Mouse (Mus musculus) cerebellum, postnatal 36 days (tissue): ENCODE data around the gene Baiap3.

Experiments used
- DNase-seq, 2 experiments: peaks; one replicate each; pipeline ENCODE4 v3.0.0; 2021 to 2022; ENCODE audit warnings: mixed read lengths in 2 of 2

The Baiap3 gene

GRCm38 (mm10) chr17:25256140-25256754 lies at the start of gene Baiap3:
TSS of gene Baiap3 (minus strand) at chr17:25256364.
- DNase-seq, result no peak

- no peak for DNase-seq
These were observed 41.9 kb upstream of the Baiap3 start, which contains the start of gene Prss34 for GRCm38 (mm10) chr17:25298094-25298493. TSS of gene Prss34 (plus strand) at chr17:25298394.

DNA sequence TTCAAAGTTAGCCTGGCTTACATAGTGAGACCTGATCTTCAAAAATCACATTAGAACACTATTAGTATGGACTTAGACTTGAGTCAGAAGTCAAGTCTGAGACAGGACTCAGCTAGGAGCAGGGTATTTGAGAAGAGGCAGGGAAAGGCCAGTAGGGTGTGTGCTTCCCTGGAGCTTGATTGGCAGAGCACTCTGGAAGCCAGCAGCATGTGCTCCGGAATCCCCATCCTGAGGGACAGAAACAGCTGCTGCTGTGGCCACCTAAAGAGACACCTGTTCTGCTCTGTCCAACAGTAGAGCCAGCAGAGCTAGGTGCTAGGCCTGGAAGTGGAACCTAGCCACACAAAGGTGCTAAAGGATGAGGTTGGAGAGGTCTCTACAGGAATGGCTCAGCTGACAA lies 37.9 kb upstream of the Baiap3 start:
- DNase-seq, result no peak

DNA sequence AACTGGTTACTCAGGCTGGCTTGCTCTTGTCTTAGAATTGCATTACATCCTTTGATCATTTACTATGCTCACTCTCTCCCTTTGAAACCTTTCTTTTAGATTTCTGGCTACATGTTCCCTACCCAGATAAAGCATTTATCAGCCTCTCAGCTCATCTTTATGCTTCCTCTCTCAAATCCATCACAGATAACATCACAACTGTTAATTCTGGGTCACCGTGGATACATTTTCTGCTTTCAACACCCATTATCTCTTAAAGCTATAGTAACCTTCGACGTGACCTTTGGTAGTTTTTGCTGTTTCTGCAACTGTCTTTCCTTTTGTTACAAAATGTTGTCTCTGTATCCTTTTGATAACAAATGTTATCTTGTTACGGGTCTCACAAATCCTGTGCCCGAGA lies 37.3 kb upstream of the Baiap3 start:
- DNase-seq, result no peak

GRCm38 (mm10) chr17:25290411-25290810 lies 34.2 kb upstream of the Baiap3 start:
- no peak for DNase-seq

- peak; percentile 33 to 35 for DNase-seq
These were observed 32.7 kb upstream of the Baiap3 start for GRCm38 (mm10) chr17:25288842-25289241.

GRCm38 (mm10) chr17:25285033-25285432 lies 28.9 kb upstream of the Baiap3 start:
- peak; percentile 77 to 84 for DNase-seq

DNA sequence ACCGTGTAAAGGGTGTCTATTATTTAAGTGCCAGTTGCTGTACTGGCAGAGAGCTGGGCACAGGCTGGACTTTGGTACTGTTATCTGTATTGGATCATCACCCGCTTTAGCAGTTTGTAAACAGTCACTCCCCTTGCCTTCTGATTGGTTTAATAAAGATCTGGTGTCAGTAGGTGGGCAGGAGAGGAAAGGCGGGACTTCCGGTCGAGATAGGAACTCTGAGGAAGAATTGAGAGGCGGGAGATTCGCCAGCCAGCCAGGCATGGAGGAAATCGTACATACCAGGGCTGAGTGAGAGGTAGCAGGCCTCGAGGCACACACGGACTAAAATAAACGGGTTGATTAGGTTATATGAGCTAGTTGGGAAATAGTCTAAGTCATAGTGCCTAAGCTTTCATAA lies 26.0 kb upstream of the Baiap3 start:
- peak in 1 of 2 experiments; percentile 19 for DNase-seq

GRCm38 (mm10) chr17:25275833-25276232 lies 19.7 kb upstream of the Baiap3 start:
- no peak for DNase-seq

DNA sequence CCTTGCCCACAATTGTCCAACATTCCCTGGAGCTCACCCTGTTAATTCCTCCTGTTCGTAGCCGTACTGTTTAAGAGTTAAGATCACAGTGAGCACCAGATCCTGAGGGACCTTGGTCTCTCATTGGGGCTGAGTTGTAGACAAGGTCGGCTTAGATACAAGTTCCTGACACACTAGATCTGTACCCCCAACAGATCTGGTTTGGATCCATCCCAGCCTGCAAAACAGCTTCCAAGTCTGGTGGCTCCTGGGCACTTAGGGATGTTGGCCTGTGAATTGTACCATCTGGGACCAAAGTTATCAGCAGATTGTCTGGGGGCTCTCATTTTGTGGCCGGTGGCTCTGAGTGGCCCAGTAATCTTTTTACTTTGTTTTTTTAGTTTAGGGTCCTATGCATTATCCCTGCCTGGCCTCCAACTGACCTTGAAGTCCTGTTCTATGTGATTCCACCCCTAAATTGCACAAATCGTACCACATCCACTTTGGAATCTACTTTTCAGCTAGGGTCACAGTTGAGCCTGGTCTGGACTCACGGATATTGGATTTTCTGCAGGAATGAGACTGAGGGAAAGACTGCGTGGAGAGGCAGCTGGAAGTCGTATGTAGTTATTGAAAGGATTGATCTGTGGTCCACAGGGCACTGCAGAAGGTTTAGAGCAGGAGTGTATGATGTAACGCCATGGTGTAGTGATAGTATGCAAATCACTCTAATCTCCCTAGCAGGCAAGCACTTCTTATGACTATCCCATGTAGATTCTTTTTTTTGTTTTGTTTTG lies 18.6 kb upstream of the Baiap3 start, which contains the start of gene Ube2i:
TSS of gene Ube2i (minus strand) at position 52 of the 776 bp plus-strand sequence.
- no peak for DNase-seq

GRCm38 (mm10) chr17:25273706-25274501 lies 17.7 kb upstream of the Baiap3 start:
- DNase-seq, result peak; percentile 91 to 100

GRCm38 (mm10) chr17:25272951-25273705 lies 17.0 kb upstream of the Baiap3 start:
- peak in 1 of 2 experiments; percentile 83 for DNase-seq

DNA sequence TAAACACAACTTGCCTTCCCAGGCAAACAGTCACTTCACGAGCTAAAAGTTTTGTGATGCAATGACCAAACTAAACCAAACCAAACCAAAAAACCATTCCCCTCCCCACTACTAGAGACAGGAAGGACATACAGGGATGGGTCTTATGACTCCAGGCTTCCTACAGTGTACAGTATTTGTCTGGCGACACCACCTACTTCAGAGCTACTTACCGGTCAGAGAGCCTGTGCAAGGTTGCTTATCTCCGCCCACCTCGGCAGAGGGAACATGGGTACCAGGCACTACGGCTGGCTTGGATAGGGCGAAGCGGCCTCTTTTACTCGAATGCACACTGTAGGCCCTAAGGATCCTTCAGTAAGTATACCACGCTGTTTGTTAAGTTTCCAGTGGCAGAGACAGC lies 16.2 kb upstream of the Baiap3 start:
- no peak for DNase-seq

GRCm38 (mm10) chr17:25270795-25271335 lies 14.7 kb upstream of the Baiap3 start:
- no peak for DNase-seq

GRCm38 (mm10) chr17:25264453-25264852 lies 8.3 kb upstream of the Baiap3 start:
- DNase-seq, result peak; percentile 21 to 36

DNA sequence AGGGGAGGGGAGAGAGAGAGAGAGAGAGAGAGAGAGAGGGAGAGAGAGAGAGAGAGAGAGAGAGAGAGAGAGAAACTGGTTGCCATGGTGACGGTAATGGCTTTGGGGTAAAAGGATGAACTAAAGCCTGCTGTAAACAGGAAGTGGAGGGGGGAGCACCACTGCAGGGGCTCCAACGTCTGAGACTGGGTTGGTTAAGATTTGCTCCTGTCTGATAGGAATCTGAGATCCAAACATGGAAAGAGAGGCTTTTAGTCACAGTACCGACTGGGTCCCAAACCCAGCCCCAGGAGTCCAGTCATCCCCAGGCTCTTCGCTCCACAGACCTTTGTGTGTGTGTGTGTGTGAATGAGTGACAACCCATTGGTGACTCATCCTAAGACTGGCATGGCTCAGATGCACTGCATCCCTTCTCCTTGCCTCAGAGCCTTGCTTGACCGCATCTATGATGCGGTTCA lies 1.7 kb upstream of the Baiap3 start:
- DNase-seq, result no peak

DNA sequence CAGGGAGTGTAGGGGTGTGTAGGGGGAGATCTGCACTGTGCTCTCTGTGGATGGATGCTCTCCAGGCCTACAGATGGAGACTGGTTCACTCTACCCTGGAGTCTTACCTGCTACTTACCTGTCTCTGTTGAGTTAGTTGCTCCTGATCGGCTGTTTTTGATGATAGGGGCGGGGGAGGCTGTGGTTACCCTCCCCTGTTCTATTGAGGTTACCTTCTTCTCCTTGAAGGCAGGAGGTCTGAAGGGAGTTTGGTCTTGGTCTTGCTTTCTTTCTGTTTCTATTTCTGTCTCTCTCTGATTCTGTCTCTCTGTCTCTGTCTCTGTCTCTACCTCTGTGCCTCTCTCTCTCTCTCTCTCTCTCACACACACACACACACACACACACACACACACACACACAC lies 1.1 kb downstream of the Baiap3 start:
- no peak for DNase-seq

GRCm38 (mm10) chr17:25253760-25254159 lies 2.4 kb downstream of the Baiap3 start:
- no peak for DNase-seq

DNA sequence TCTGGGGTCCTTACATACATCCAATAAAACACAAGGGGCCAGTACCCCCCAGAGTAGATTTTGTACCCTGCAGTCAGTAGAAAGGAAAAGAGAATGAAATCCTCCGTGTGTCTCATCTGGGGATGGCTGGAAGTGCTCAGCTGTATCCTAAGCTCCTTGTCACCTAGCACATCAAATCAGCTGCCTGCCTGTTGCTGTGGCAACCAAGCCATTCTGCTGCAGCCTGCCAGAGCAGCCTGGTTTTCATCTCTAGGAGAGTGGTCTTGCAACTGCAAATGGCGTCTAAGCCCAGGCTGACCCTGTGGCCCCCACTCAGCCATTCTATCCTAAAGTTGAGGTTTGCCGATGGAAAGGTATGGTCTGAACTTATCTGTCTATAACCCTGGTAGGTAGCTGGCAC lies 3.5 kb downstream of the Baiap3 start:
- no peak for DNase-seq

DNA sequence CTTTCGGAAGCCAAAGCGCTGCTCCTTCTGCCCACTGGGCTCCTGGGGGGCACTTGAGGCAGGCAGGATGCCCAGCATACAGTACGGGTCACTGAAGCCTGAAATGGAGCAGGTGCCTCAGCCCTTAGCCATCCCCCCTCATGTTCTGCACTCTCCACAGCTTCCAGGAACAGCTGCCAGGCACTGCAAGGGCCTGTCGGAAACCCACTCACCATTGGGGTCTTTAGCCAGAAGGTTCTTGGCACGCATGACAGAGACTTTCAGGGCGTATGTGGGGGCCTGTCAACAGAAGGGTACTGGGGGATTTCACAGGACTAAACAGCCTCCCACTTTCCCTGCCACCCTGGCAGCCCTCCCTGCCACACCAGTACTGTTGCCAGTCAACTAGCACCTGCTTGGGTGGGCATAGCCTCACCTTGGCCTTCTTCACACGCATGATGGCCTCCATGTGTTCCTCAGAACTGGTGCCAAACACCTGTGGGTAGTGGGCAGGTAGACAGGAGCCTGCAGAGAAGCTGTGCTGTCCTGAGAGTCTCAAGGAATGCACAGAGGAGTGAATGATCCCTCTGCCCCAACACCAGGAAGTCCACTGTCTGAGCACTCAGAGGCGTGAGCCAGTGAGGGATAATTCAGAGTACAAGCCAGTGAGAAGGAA lies 5.9 kb downstream of the Baiap3 start:
- DNase-seq, result no peak

DNA sequence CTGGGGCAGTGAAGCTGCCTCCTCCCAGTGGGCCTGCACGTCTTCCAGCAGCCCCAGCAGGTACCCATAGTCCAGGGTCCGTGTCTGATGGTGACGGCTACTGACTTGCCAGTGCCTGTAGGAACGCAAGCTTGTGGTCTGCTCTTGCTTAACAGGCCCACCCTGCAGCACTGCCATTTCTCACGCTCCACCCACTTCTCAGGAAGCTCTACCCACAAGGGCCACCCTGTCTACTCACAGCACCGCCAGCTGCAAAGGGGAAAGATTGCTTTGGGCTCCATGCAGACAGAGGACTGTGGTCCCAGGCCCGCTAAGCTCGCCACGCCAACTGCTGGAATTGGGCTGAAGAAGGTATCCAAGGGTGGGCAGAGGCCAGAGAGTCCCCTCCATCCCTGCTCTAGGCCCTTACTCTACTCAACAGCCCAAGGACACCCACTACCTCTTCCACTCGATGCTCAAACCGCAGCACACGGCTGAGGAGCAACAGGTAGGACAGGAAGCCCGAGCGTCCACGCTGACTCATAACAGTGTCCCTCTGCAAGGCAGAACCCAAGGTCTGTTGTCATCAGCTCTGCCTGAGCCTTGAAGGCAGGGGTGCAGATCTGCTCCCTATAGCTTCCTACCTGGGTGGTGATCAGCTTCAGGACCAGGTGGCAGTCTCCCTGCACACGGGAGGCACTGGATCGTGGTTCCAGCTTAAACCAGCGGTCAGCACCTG lies 8.0 kb downstream of the Baiap3 start:
- no peak for DNase-seq
